Mouse (Mus musculus): ENCODE data around the gene Camkv. TPM values are rescaled to one million over a fixed set of nuclear protein-coding genes. Genes with fewer than 3 reads are reported as not detected.

Camkv gene
- polyA plus RNA-seq, 1 experiment from 2014 or later: 12.8 TPM

GRCm38 (mm10) chr9:107984052-107984753, 48.7 kb downstream of the Camkv start:
- peak overlapping the region; percentile 68; the same call in 1 of the 2 replicates for H3K4me3 ChIP-seq
- peaks cover 37% of the 10 kb centered on the region for H3K4me1 ChIP-seq
- H3K27ac ChIP-seq (replicated peaks): peak overlapping the region; percentile 2; the same call in 1 of the 2 replicates
- H3K36me3 ChIP-seq: no peaks in the 10 kb centered on the region
- H3K9ac ChIP-seq (replicated peaks): peak overlapping the region; percentile 21; the same call in 1 of the 2 replicates
- H3K9me3 ChIP-seq: no peaks in the 10 kb centered on the region
- WGBS: 79% methylated on average over 19 of the region's 19 CpGs
- H3K27me3 ChIP-seq: peaks cover 34% of the 10 kb centered on the region
- H3K4me2 ChIP-seq (replicated peaks): peak overlapping the region; percentile 90
- ATAC-seq (ENCODE audit: low FRiP score, low read depth): no peak

GRCm38 (mm10) chr9:107984754-107985055, 49.2 kb downstream of the Camkv start:
- H3K9ac ChIP-seq (replicated peaks): peak overlapping the region; percentile 21; the same call in 1 of the 2 replicates
- H3K4me1 ChIP-seq: peaks cover 37% of the 10 kb centered on the region
- peak overlapping the region; percentile 90 for H3K4me2 ChIP-seq (replicated peaks)
- WGBS: 65% methylated on average over 9 of the region's 9 CpGs
- peaks cover 34% of the 10 kb centered on the region for H3K27me3 ChIP-seq
- peak overlapping the region; percentile 68 for H3K4me3 ChIP-seq
- H3K27ac ChIP-seq (replicated peaks): no peak overlapping the region
- no peaks in the 10 kb centered on the region for H3K9me3 ChIP-seq
- H3K36me3 ChIP-seq: no peaks in the 10 kb centered on the region
- no peak for ATAC-seq (ENCODE audit: low FRiP score, low read depth)

GRCm38 (mm10) chr9:107985131-107986119, 50.0 kb downstream of the Camkv start, which contains the start of gene Inka1:
Gene Inka1, minus strand, starts transcription at chr9:107985879.
- Histone ChIP-seq H3K36me3 (no peaks in the 10 kb centered on the region), H3K4me3 (peak within 1 kb of the TSS; percentile 68), H3K4me1 (peaks cover 37% of the 10 kb centered on the region), H3K27me3 (peaks cover 34% of the 10 kb centered on the region), H3K9ac (replicated peaks) (peak within 1 kb of the TSS; percentile 54), H3K9me3 (no peaks in the 10 kb centered on the region), H3K27ac (replicated peaks) (0 out of 2 replicates have a peak within 1 kb of the TSS, but pooled peaks have one; percentile 30), H3K4me2 (replicated peaks) (peak within 1 kb of the TSS; percentile 90)
- peak; percentile 75 for ATAC-seq (ENCODE audit: low FRiP score, low read depth)
- WGBS: under 1% methylated on average over 58 of the region's 58 CpGs

GRCm38 (mm10) chr9:107986376-107986775, 50.9 kb downstream of the Camkv start:
- Histone ChIP-seq H3K27ac (replicated peaks) (no peak overlapping the region), H3K4me1 (peaks cover 37% of the 10 kb centered on the region)

GRCm38 (mm10) chr9:107987950-107988349, 52.5 kb downstream of the Camkv start:
- H3K9me3 ChIP-seq: no peaks in the 10 kb centered on the region
- H3K4me1 ChIP-seq: peaks cover 24% of the 10 kb centered on the region
- H3K9ac ChIP-seq (replicated peaks): no peak overlapping the region
- H3K27me3 ChIP-seq: peaks cover 30% of the 10 kb centered on the region
- no peak overlapping the region for H3K4me3 ChIP-seq
- H3K27ac ChIP-seq (replicated peaks): no peak overlapping the region
- H3K4me2 ChIP-seq (replicated peaks): no peak overlapping the region
- no peaks in the 10 kb centered on the region for H3K36me3 ChIP-seq
- WGBS: 86% methylated on average over 3 of the region's 3 CpGs
- no peak for ATAC-seq (ENCODE audit: low FRiP score, low read depth)

More at GRCm38 (mm10) chr9:107986376-107986775, 50.9 kb downstream of the Camkv start:
- H3K9me3 ChIP-seq: no peaks in the 10 kb centered on the region
- H3K36me3 ChIP-seq: no peaks in the 10 kb centered on the region
- no peak overlapping the region for H3K9ac ChIP-seq (replicated peaks)
- H3K27me3 ChIP-seq: peaks cover 34% of the 10 kb centered on the region
- H3K4me3 ChIP-seq: peak overlapping the region; percentile 68
- peak; percentile 66 for ATAC-seq (ENCODE audit: low FRiP score, low read depth)
- H3K4me2 ChIP-seq (replicated peaks): peak overlapping the region; percentile 90
- WGBS: 6% methylated on average over 18 of the region's 18 CpGs

- Histone ChIP-seq H3K9ac (replicated peaks) (no peak within 1 kb of the TSS), H3K9me3 (no peaks in the 10 kb centered on the region), H3K4me3 (no peak within 1 kb of the TSS), H3K4me1 (no peaks in the 10 kb centered on the region), H3K4me2 (replicated peaks) (no peak within 1 kb of the TSS), H3K36me3 (no peaks in the 10 kb centered on the region), H3K27me3 (no peaks in the 10 kb centered on the region; the same call in 1 of the 2 replicates), H3K27ac (replicated peaks) (no peak within 1 kb of the TSS)
- WGBS: 66% methylated on average over 2 of the region's 2 CpGs
- no peak for ATAC-seq (ENCODE audit: low FRiP score, low read depth)
Observed at GRCm38 (mm10) chr9:107992197-107992596, 56.7 kb downstream of the Camkv start, which contains the start of gene Cdhr4. Gene Cdhr4, plus strand, starts transcription at chr9:107992497.

GRCm38 (mm10) chr9:107993013-107993412, 57.5 kb downstream of the Camkv start:
- Histone ChIP-seq H3K4me2 (replicated peaks) (no peak overlapping the region), H3K9me3 (no peaks in the 10 kb centered on the region), H3K27ac (replicated peaks) (no peak overlapping the region), H3K4me3 (no peak overlapping the region), H3K36me3 (no peaks in the 10 kb centered on the region), H3K9ac (replicated peaks) (no peak overlapping the region), H3K27me3 (no peaks in the 10 kb centered on the region; the same call in 1 of the 2 replicates), H3K4me1 (no peaks in the 10 kb centered on the region)
- WGBS: 80% methylated on average over 11 of the region's 11 CpGs
- ATAC-seq (ENCODE audit: low FRiP score, low read depth): no peak

GRCm38 (mm10) chr9:107994464-107994863, 59.0 kb downstream of the Camkv start:
- 81% methylated on average over 2 of the region's 2 CpGs for WGBS
- no peak overlapping the region for H3K9ac ChIP-seq (replicated peaks)
- no peaks in the 10 kb centered on the region for H3K36me3 ChIP-seq
- no peaks in the 10 kb centered on the region for H3K9me3 ChIP-seq
- no peaks in the 10 kb centered on the region for H3K4me1 ChIP-seq
- H3K27me3 ChIP-seq: no peaks in the 10 kb centered on the region; the same call in 1 of the 2 replicates
- no peak overlapping the region for H3K27ac ChIP-seq (replicated peaks)
- no peak for ATAC-seq (ENCODE audit: low FRiP score, low read depth)
- H3K4me2 ChIP-seq (replicated peaks): no peak overlapping the region
- H3K4me3 ChIP-seq: no peak overlapping the region

GRCm38 (mm10) chr9:107995513-107995912, 60.0 kb downstream of the Camkv start:
- ATAC-seq (ENCODE audit: low FRiP score, low read depth): no peak
- no peaks in the 10 kb centered on the region for H3K9me3 ChIP-seq
- H3K27ac ChIP-seq (replicated peaks): no peak overlapping the region
- no peak overlapping the region for H3K9ac ChIP-seq (replicated peaks)
- H3K4me3 ChIP-seq: no peak overlapping the region
- no peak overlapping the region for H3K4me2 ChIP-seq (replicated peaks)
- no peaks in the 10 kb centered on the region for H3K36me3 ChIP-seq
- WGBS: 95% methylated on average over 21 of the region's 21 CpGs
- no peaks in the 10 kb centered on the region for H3K4me1 ChIP-seq
- H3K27me3 ChIP-seq: no peaks in the 10 kb centered on the region; the same call in 1 of the 2 replicates

GRCm38 (mm10) chr9:107996049-107996448, 60.6 kb downstream of the Camkv start, which contains the start of gene Gm20662:
Gene Gm20662, plus strand, starts transcription at chr9:107996349.
- Histone ChIP-seq H3K4me1 (no peaks in the 10 kb centered on the region), H3K9ac (replicated peaks) (no peak within 1 kb of the TSS), H3K9me3 (no peaks in the 10 kb centered on the region), H3K36me3 (no peaks in the 10 kb centered on the region), H3K4me3 (no peak within 1 kb of the TSS), H3K27ac (replicated peaks) (no peak within 1 kb of the TSS), H3K27me3 (no peaks in the 10 kb centered on the region; the same call in 1 of the 2 replicates), H3K4me2 (replicated peaks) (no peak within 1 kb of the TSS)
- ATAC-seq (ENCODE audit: low FRiP score, low read depth): no peak
- 87% methylated on average over 5 of the region's 5 CpGs for WGBS

Measured in midbrain, embryonic 12.5 days (tissue).